Mouse (Mus musculus) 416B (cell line): ENCODE measurements at regions not wholly inside any gene's neighbourhood (a gene's known extent, or its start where the extent isn't known, plus 50 kb on each side); places are given as distances from the start of the nearest gene placed in this dataset.

Experiments used
- DNase-seq: peaks from one replicate; pipeline ENCODE4 v3.0.0; 2011; ENCODE audit warnings: low read depth

GRCm38 (mm10) chrX:164878336-164878735, 101.8 kb downstream of the Mospd2 start:
- DNase-seq = no peak

- DNase-seq = peak; percentile 47
These were observed 139.8 kb downstream of the Mospd2 start for GRCm38 (mm10) chrX:164840393-164840792.

- no peak for DNase-seq
These were observed 159.3 kb downstream of the Mospd2 start for GRCm38 (mm10) chrX:164820906-164821305.

GRCm38 (mm10) chrX:164787293-164787692, 192.9 kb downstream of the Mospd2 start:
- peak; percentile 67 for DNase-seq

- no peak for DNase-seq
These were observed 215.3 kb downstream of the Mospd2 start for GRCm38 (mm10) chrX:164764919-164765318.

GRCm38 (mm10) chrX:164763764-164764445, 216.3 kb downstream of the Mospd2 start:
- no peak for DNase-seq

- no peak for DNase-seq
These were observed 234.5 kb downstream of the Mospd2 start for GRCm38 (mm10) chrX:164745552-164746217.
